Mouse (Mus musculus) gastrocnemius, adult 8-10 months (tissue): ENCODE measurements around the gene Ica1l. TPM values are rescaled to one million over a fixed set of nuclear protein-coding genes. Genes with fewer than 3 reads are reported as not detected.

Source experiments
- DNase-seq, 2 experiments: peaks; one replicate each; pipeline ENCODE4 v3.0.0; 2022; ENCODE audit warnings: low spot score in 2 of 2
- total RNA-seq, 4 experiments: library from RNA; stranded (reverse); gene quantifications; 2 replicates each; pipeline ENCODE4 v1.2.4; 2022

Ica1l gene
- total RNA-seq, 4 experiments from 2014 or later: 0.17 to 0.46 (median 0.36) TPM

DNA sequence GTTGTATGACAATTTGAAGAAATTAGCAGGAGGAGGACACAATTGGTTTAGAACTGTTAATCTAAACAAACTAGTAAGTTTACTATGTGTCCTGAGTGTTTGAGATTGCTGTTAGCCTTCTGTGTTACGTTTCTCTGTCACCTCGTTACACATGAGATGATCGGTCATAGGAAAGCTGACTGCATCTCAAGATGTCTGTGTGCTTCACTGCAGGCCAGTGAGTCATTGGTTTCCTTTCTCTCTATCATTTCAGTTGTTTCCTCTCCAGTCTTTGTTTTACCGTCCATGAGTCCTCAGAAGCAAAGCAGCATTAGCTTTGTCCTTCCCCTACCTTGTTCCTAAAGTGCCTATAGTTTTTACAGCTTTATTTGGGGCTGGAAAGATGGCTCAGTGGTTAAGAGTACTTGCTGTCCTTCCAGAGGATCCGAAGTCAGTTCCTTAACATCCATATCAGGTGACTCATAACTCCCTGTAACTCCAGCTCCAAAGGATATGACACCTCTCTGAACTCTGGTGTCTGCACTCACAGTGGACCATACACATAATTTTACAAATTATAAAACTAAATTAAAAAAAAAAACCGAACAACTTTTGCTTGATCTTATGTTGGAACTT lies 76.7 kb downstream of the Ica1l start:
- no peak for DNase-seq

- no peak for DNase-seq
Observed at GRCm38 (mm10) chr1:59959941-59960340, 83.0 kb downstream of the Ica1l start.

GRCm38 (mm10) chr1:59957206-59957605 lies 85.8 kb downstream of the Ica1l start:
- DNase-seq: no peak

- no peak for DNase-seq
Observed at GRCm38 (mm10) chr1:59947509-59947908, 95.5 kb downstream of the Ica1l start.

GRCm38 (mm10) chr1:59945969-59946368 lies 97.0 kb downstream of the Ica1l start:
- no peak for DNase-seq

GRCm38 (mm10) chr1:59943825-59944224 lies 99.2 kb downstream of the Ica1l start:
- no peak for DNase-seq

DNA sequence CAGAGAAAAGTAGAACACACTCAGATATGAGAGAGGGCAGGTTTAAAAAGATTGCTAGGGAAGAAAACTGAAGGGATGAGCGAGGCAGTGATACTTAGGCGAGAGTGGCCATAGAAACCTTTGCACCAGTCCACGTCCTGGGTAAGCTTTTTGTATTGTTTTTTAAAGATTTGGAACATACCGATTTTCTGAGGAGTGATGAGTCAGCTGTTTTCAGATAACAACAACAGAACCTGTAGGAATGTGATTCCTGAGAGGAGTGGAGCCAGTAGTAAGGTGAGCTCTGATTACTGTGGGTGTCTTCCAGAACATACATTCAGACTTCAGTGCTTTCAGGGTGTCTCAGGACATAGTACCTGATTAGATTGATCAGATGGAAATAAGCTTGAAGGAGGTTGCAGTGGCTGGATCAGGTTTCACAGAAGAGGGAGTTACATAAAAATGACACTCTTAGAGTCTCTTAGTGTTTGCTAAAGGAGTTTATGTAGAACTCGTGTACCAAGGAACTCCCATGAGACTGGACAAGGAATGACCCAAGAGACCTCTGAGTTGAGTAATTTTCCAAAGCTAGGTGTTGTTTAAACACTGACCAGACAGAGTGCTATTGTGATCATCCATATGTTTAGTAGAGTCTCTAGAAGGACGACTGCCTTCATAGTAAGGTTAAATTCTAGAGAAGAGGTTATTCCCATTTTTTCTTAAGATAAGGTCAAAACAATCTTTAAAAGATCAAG lies 100.8 kb downstream of the Ica1l start:
- DNase-seq: no peak

DNA sequence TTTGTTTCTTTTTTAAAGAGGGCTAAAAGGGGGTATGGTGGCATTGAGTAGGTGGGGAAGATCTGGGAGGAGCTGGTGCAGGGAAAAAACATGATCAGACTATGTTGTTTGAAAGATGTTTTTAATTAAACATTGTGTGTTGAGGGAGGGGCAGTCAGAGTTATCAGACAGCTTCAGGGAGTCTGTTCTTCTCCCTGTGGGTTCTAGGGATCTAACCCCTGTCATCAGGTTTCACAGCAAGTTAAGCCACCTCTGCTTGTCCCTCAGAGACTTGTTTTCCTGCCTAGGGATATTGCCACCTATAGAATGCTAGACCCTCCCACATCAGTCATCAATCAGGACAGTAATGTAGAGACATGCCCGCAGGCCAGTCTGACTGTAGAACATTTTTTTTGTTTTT lies 101.9 kb downstream of the Ica1l start:
- DNase-seq: no peak

- DNase-seq: no peak
Observed at GRCm38 (mm10) chr1:59932991-59933390, 110.0 kb downstream of the Ica1l start.

Other genes starting within 250 kb of the Ica1l start
- gene Fam117b, start 130.2 kb downstream of the Ica1l start, total RNA-seq: 1 to 10 TPM; 4.1 to 5.9 (median 5.1) TPM
- 1 to 10 TPM; 5.3 to 8.2 (median 6.5) TPM for gene Carf, start 55.1 kb upstream of the Ica1l start, total RNA-seq
- gene Wdr12, start 55.5 kb upstream of the Ica1l start, total RNA-seq: 10 to 100 TPM; 11.7 to 14.7 (median 13.3) TPM
- 10 to 100 TPM; 24.7 to 29.0 (median 27.4) TPM for gene Nbeal1, start 137.4 kb upstream of the Ica1l start, total RNA-seq